Mouse (Mus musculus) spleen, postnatal 0 days (tissue): ENCODE data around the gene Actr5. TPM values are rescaled to one million over a fixed set of nuclear protein-coding genes. Genes with fewer than 3 reads are reported as not detected.

Source experiments
- microRNA counts: library from miRNA; unstranded; fragments of <30 nt; microRNA quantifications from one replicate; lab custom pipeline; 2015
- polyA plus RNA-seq: library from polyadenylated mRNA; unstranded; fragments of >200 nt; fragmentation: Nextera tagmentation; extraction: Ambion mirVana; gene quantifications from 2 replicates; pipeline ENCODE4 v1.2.1, GENCODE M21; 2015

The Actr5 gene
- 8.0 and 8.4 TPM in 2 replicates for polyA plus RNA-seq

DNA sequence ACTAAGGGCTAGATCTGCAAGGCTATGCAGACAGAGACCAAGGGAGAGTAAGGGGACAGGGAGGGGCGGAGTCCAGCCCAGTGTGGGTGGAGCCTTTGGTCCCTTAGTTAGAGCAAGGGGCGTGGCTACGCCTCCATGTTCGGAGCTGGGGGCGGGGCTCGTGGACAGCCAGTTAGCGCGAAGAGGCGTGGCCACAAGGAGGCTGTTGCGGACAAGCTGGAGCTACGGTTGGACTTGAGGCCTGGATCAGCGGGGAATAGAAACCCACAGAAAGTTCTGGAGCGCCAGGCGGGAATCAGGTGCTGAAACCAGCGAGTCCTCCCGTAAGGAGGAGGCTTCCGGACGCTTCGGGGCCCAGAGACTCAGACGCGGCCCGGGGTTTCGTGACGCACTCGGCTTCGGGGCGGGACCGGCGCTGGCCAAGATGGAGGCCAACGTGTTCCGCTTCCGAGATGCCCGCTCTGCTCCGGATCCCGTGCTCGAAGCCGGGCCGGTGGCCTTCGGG lies at the start of gene Actr5:
Actr5 (plus strand) TSS at position 171 of the 505 bp plus-strand sequence.

DNA sequence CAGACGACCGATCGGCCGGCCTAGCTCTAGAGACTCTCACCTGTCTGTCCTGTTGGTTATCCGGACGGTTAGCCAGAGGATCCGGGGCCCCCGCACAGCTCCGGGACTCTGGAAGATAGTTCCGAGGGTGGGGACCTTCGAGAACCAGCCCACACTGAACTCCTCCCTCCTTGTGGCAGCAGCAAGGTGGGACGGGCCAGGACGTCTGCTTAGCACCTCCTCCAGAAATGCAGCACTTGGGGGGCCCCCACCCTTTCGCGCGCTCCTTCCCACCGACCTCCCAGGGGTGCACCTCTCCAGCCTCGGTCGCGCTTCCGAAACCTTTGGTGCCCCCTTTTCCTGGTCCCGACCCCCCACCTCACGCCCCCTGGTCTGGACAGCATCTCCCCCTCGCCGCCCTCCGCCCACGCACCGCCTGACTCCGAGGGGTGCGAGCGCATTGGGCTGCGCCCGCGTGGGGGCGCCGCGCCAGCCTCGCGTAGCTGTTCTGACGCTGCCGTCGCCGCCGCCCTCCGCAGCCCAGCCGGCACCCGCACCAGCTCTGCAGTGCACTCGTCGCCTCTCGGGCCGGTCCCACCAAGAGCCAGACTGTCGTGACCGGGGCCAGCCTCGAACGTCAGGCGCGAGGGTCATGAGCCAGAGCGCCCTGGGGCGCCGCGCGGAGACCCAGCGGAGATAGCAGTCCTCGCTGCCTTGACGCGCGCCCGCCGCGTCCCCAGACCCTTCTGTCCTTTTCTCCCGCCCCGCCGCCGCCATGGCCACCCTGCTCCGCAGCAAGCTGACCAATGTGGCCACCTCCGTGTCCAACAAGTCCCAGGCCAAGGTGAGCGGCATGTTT lies 14.0 kb upstream of the Actr5 start, which contains the start of gene Slc32a1:
Slc32a1 (plus strand) TSS at position 280 of the 838 bp plus-strand sequence.

DNA sequence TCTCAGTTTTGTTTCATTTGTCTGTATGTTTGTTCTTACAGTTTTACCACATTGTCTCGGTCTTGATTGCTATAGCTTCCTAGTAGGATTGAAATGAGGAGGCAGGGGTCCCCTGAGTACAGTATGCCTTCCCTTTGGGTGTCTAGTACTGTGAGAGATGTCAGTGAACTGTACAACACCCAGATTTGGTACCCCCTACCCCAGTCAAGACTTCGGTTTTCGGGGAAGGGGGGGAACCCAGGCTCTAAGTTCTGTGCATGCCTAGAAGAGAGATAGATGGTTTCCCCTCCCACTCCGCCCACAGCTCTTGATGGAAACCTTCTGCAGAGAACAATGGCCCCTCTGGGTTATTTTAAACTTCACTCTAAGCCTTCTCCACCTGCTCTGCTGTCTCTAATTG lies 40.4 kb downstream of the Actr5 start, which contains the start of gene Ppp1r16b:
Ppp1r16b (plus strand) TSS at position 301 of the 400 bp plus-strand sequence.

MicroRNAs within 50 kb of the gene (microRNA counts, 519-probe panel; counts per million panel counts)
- 88.3 counts per million for microRNA mmu-miR-3474 (lab: Ali Mortazavi, UCI)

Other genes with a start within 250 kb of the Actr5 start
- gene Snhg11, start 249.2 kb upstream of the Actr5 start, polyA plus RNA-seq, result 0.10 and 0.13 TPM in 2 replicates
- 9.2 and 10.8 TPM in 2 replicates for gene Ralgapb, start 215.0 kb upstream of the Actr5 start, polyA plus RNA-seq
- not detected in 2 replicates for gene Adig, start 122.3 kb upstream of the Actr5 start, polyA plus RNA-seq
- gene Arhgap40, start 112.1 kb upstream of the Actr5 start, polyA plus RNA-seq, result not detected in 2 replicates
- not detected in 2 replicates for gene Slc32a1, start 14.1 kb upstream of the Actr5 start, polyA plus RNA-seq
- 5.1 and 7.1 TPM in 2 replicates for gene Ppp1r16b, start 40.5 kb downstream of the Actr5 start, polyA plus RNA-seq
- gene Fam83d, start 143.2 kb downstream of the Actr5 start, polyA plus RNA-seq, result 14.8 and 14.9 TPM in 2 replicates
- 4.7 and 5.1 TPM in 2 replicates for gene Dhx35, start 169.9 kb downstream of the Actr5 start, polyA plus RNA-seq